Mouse (Mus musculus) liver, embryonic 14.5 days (tissue): ENCODE results near the gene Adgre5. TPM values are rescaled to one million over a fixed set of nuclear protein-coding genes. Genes with fewer than 3 reads are reported as not detected.

Experiments
- ATAC-seq: fragments of 200-750 bp; cut with Nextera tagmentation; 2 replicates; pipeline ENCODE4 v1.8.0; 2017; ENCODE audit warnings: moderate number of reproducible peaks, mild to moderate bottlenecking, moderate library complexity; ENCODE audit not compliant: insufficient read depth
- DNase-seq, 3 experiments: peaks; one replicate each; pipeline ENCODE4 v3.0.0-alpha.2; 2012 to 2013; ENCODE audit warnings: low read depth in 3 of 3, low spot score in 3 of 3
- H3K27ac ChIP-seq: fragments of 300-500 bp; sonication (generic); 2 replicates; pipeline ENCODE4 v1.5.1; 2014; ENCODE audit warnings: moderate library complexity, mild to moderate bottlenecking, control low read depth, inconsistent platforms
- H3K27me3 ChIP-seq: fragments of 300-500 bp; sonication (generic); 2 replicates; pipeline ENCODE4 v1.6.1; 2014; ENCODE audit warnings: mild to moderate bottlenecking, low read length, moderate library complexity; ENCODE audit not compliant: control insufficient read depth, insufficient read depth
- H3K36me3 ChIP-seq: fragments of 300-500 bp; sonication (generic); replicated peaks from 2 replicates; pipeline ENCODE4 v1.6.1; 2014; ENCODE audit warnings: low read depth; ENCODE audit not compliant: control insufficient read depth, insufficient read depth
- H3K4me1 ChIP-seq, 2 experiments: fragments of 200-500 bp in 1 of 2; fragments of 300-500 bp in 1 of 2; sonication (generic) in 1 of 2; replicated peaks; 2 replicates each; pipeline ENCODE4 v1.6.1; 2012 to 2014; ENCODE audit warnings: antibody characterized with exemption in 1 of 2, inconsistent platforms in 1 of 2, low read length in 1 of 2; ENCODE audit not compliant: control insufficient read depth in 2 of 2, insufficient read depth in 2 of 2
- H3K4me2 ChIP-seq: fragments of 300-500 bp; sonication (generic); 2 replicates; pipeline ENCODE4 v1.6.1; 2014; ENCODE audit warnings: low read depth, mild to moderate bottlenecking, control low read depth, moderate library complexity
- H3K4me3 ChIP-seq, 2 experiments: fragments of 200-500 bp in 1 of 2; fragments of 300-500 bp in 1 of 2; sonication (generic) in 1 of 2; 2 replicates each; pipeline ENCODE4 v1.5.1; 2012 to 2014; ENCODE audit warnings: low read depth in 2 of 2, low read length in 2 of 2, mild to moderate bottlenecking in 2 of 2, control low read depth in 1 of 2, inconsistent platforms in 1 of 2, moderate library complexity in 1 of 2; ENCODE audit not compliant: insufficient read depth in 1 of 2
- H3K9ac ChIP-seq: fragments of 300-500 bp; sonication (generic); replicated peaks from 2 replicates; pipeline ENCODE4 v1.6.1; 2014; ENCODE audit warnings: mild to moderate bottlenecking, control low read depth, moderate library complexity
- H3K9me3 ChIP-seq: fragments of 300-500 bp; sonication (generic); 2 replicates; pipeline ENCODE4 v1.6.1; 2016; ENCODE audit warnings: low read length, mixed read lengths; ENCODE audit not compliant: control insufficient read depth
- CTCF ChIP-seq: IDR thresholded peaks from 2 replicates; pipeline ENCODE4 v1.5.1; 2016; ENCODE audit warnings: antibody characterized with exemption, low read depth, control low read depth
- EP300 ChIP-seq: IDR thresholded peaks from 2 replicates; pipeline ENCODE4 v1.6.1; 2016; ENCODE audit warnings: antibody characterized with exemption, low read depth
- WGBS: fragments of 180-500 bp; shearing (Covaris S2); extraction: QIAGEN DNeasy Blood & Tissue Kit; methylation state at CpG from one replicate; pipeline ENCODE4 v1.1.7; 2014; ENCODE audit not compliant: insufficient replicate concordance; 5-methylcytosine and 5-hydroxymethylcytosine counted together
- polyA plus RNA-seq, 2 experiments: library from polyadenylated mRNA; depleted of rRNA in 1 of 2; stranded (reverse) in 1 of 2; unstranded in 1 of 2; fragments of >200 nt; fragmentation: Nextera tagmentation in 1 of 2; extraction: Ambion mirVana in 1 of 2; gene quantifications; 2 replicates each; pipeline versions ENCODE4 v1.2.1 to v1.2.3; 2012 to 2014

Adgre5 gene
- polyA plus RNA-seq, 2 experiments: 8.7 to 11.3 TPM

GRCm38 (mm10) chr8:83707554-83707953, 33.6 kb downstream of the Adgre5 start:
- Histone ChIP-seq H3K4me1 (no peaks in the 10 kb centered on the region), H3K27ac (no peak overlapping the region), H3K4me3 (no peak overlapping the region), H3K4me2 (no peak overlapping the region), H3K27me3 (no peaks in the 10 kb centered on the region), H3K9me3 (no peaks in the 10 kb centered on the region), H3K9ac (no peak overlapping the region), H3K36me3 (no peaks in the 10 kb centered on the region)
- ATAC-seq (no peak), DNase-seq (no peak)
- no peak for TF ChIP-seq EP300
- TF ChIP-seq CTCF: no peak
- 64% methylated on average over 8 of the region's 8 CpGs for WGBS

- Histone ChIP-seq H3K4me3 (no peak overlapping the region), H3K4me2 (no peak overlapping the region), H3K36me3 (no peaks in the 10 kb centered on the region), H3K4me1 (no peaks in the 10 kb centered on the region), H3K9me3 (no peaks in the 10 kb centered on the region), H3K9ac (no peak overlapping the region), H3K27me3 (no peaks in the 10 kb centered on the region), H3K27ac (no peak overlapping the region)
- DNase-seq: no peak
- ATAC-seq: no peak
- TF ChIP-seq EP300 (no peak), CTCF (0 out of 2 replicates have a peak, but pooled peaks have one; percentile 9)
- WGBS: 49% methylated on average over 5 of the region's 5 CpGs
Measured at GRCm38 (mm10) chr8:83706411-83706810, 34.7 kb downstream of the Adgre5 start.

DNA sequence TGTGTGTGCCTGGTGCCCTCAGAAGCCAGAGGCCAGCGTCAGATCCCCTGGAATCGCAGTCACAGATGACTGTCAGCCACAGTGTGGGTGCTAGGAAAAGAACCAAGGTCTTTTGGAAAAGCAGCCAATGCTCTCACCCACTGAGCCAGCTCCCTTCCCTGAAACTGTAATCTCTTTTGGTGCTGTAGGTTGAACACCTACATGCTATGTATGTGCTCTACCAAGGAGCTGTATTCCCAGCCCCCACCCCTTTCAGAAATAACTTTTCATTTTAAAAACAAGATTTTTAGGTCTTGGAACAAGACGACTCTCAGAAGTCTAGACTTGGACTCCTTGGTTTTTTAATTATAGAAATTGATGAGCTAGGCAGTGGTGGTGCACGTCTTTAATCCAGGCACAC, 37.7 kb downstream of the Adgre5 start:
- H3K27me3 ChIP-seq: no peaks in the 10 kb centered on the region
- no peak overlapping the region for H3K9ac ChIP-seq
- H3K9me3 ChIP-seq: no peaks in the 10 kb centered on the region
- no peak overlapping the region for H3K4me2 ChIP-seq
- no peak overlapping the region for H3K4me3 ChIP-seq
- no peak overlapping the region for H3K27ac ChIP-seq
- H3K36me3 ChIP-seq: no peaks in the 10 kb centered on the region
- H3K4me1 ChIP-seq: peaks cover 5 to 8% of the 10 kb centered on the region in 2 experiments; a peak in 3 of 4 replicates
- ATAC-seq (no peak), DNase-seq (no peak)
- 72% methylated on average over 4 of the region's 4 CpGs for WGBS
- TF ChIP-seq CTCF (no peak), EP300 (no peak)

DNA sequence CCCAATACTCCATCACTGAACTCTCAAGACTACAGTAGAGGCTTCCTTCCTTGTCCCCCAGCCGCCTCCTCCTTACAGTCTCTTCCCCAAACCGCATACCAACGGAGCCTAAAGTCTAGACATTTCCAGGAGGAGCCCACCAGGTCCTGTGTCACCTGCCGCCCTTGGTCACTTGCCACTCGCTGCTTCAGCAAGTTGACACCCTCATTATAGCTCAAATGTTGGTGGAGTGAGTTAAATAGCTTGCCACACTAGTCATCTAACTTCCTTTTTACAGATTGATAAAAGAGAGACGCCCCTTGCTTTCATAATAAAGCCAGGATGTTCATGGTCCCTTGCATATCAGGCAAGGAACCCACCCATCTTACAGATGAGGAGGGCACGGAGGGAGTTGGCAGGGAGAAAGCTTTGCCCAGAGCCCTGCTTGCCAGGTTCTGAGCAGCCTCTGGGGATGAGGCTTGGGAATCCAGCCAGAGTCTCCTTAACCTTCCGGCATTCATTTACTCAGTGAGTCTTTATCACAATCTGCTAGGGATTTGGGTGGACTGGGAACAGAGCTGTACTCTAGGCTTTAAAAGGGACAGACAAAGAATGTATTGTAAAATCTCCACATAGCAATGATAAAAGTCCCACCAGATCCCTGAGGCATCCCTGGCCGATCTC, 40.6 kb downstream of the Adgre5 start:
- DNase-seq (no peak), ATAC-seq (no peak)
- Histone ChIP-seq H3K36me3 (no peaks in the 10 kb centered on the region), H3K9me3 (no peaks in the 10 kb centered on the region), H3K4me3 (no peak overlapping the region), H3K27me3 (no peaks in the 10 kb centered on the region), H3K27ac (no peak overlapping the region), H3K4me1 (peaks cover 9 to 15% of the 10 kb centered on the region in 2 experiments; a peak in 3 of 4 replicates), H3K4me2 (no peak overlapping the region), H3K9ac (no peak overlapping the region)
- TF ChIP-seq EP300 (no peak), CTCF (no peak)
- WGBS: 57% methylated on average over 9 of the region's 9 CpGs

- H3K27me3 ChIP-seq: no peaks in the 10 kb centered on the region
- H3K4me3 ChIP-seq: peak overlapping the region; percentile 65 to 67
- no peaks in the 10 kb centered on the region for H3K9me3 ChIP-seq
- TF ChIP-seq EP300 (no peak), CTCF (no peak)
- H3K4me2 ChIP-seq: peak overlapping the region; percentile 74
- ATAC-seq: no peak
- H3K4me1 ChIP-seq: peaks cover 12 to 23% of the 10 kb centered on the region in 2 experiments; a peak in 3 of 4 replicates
- H3K27ac ChIP-seq: peak overlapping the region; percentile 18; the same call in 1 of the 2 replicates
- 15% methylated on average over 9 of the region's 9 CpGs for WGBS
- no peak for DNase-seq
- H3K36me3 ChIP-seq: no peaks in the 10 kb centered on the region
- H3K9ac ChIP-seq: peak overlapping the region; percentile 65
Measured at GRCm38 (mm10) chr8:83699566-83699965, 41.6 kb downstream of the Adgre5 start.
